ENCODE assay signal across 11 mouse cellular contexts in the genomic region with DNA sequence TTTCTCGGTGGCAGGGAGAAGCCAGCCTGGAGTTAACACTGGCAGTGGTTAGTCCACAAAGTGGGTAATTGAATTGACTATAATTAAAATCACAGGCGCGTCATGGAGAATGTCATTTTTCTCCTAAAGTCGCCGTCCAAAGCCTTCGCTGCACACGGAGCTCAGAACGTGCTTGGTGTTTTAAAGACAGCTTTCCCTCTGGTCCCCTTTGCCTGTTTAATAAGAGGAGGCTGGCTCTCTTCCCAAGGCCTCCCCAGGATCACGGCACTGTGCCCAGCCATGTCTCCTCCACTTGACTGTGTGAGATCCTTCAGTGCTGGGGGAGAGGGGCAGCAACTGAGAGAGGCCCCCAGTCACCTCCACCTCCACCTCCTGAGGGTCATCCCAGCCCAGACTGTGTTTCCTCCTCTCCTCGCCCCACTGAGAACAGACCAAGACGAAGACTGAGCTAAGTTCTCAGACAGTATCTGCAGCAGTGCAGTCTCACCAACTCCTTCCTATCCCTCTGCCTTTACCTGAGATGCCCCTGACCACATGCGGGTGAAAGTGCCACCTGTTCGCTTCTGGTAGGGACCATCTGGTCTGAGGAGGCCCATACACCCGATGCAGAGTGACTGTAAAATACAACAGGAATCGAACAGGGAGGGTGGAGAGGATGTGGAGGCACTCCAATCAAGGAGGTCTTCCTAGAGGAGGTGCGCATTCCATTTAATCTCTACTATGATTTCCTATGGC.
DNase-seq lines count a peak whose midpoint lies in the region; ATAC-seq lines count a peak whose summit lies in the region.
"Had no signal": no experiment of that assay in that cellular context is flagged by ENCODE, and none has a peak within 500 bp of the region (broad histone marks: within the 10 kb centered on the region; RNA-seq: fewer than 3 reads in every experiment).

No protein-coding gene starts in this region.

- DNase-seq in layer of hippocampus, postnatal 10 days (ENCODE audit: low spot score in 2 of 2): peak; percentile 36 to 65
- no peak for DNase-seq in layer of hippocampus, adult 9-11 months
- DNase-seq in brain, adult 2 months (ENCODE audit: low read depth, low spot score): peak; percentile 70
- DNase-seq in midbrain, embryonic 14.5 days: peak; percentile 73
- no peak for DNase-seq in kidney, postnatal 14 days
- no peak for DNase-seq in kidney, postnatal 4 days

- H3K4me1 ChIP-seq in forebrain, embryonic 15.5 days: peaks cover 24% of the 10 kb centered on the region
- H3K4me1 ChIP-seq in midbrain, embryonic 14.5 days (ENCODE audit: control insufficient read depth, insufficient read depth, low read length): peaks cover 18% of the 10 kb centered on the region
- peaks cover 8% of the 10 kb centered on the region for H3K4me1 ChIP-seq in kidney, embryonic 16.5 days (ENCODE audit: insufficient read depth, low read length)
- H3K4me1 ChIP-seq: intestine, embryonic 15.5 days; megakaryocyte, embryonic 14.5 days had no signal

- 43% methylated on average over 16 of the region's 16 CpGs for WGBS in forebrain, embryonic 15.5 days
- WGBS in midbrain, embryonic 14.5 days: 53% methylated on average over 16 of the region's 16 CpGs
- WGBS in kidney, embryonic 16.5 days: 60% methylated on average over 16 of the region's 16 CpGs

- H3K36me3 ChIP-seq in forebrain, embryonic 15.5 days: no peaks in the 10 kb centered on the region
- peaks cover 2% of the 10 kb centered on the region; the same call in 1 of the 2 replicates for H3K36me3 ChIP-seq in midbrain, embryonic 14.5 days (ENCODE audit: control insufficient read depth, insufficient read depth, low read length)
- no peaks in the 10 kb centered on the region for H3K36me3 ChIP-seq in kidney, embryonic 16.5 days (ENCODE audit: insufficient read depth, low read length)
- H3K36me3 ChIP-seq: intestine, embryonic 15.5 days had no signal

- no peaks in the 10 kb centered on the region for H3K27me3 ChIP-seq in forebrain, embryonic 15.5 days
- H3K27me3 ChIP-seq in midbrain, embryonic 14.5 days (ENCODE audit: control insufficient read depth, insufficient read depth, low read length): no peaks in the 10 kb centered on the region
- H3K27me3 ChIP-seq in kidney, embryonic 16.5 days (ENCODE audit: insufficient read depth, low read length): no peaks in the 10 kb centered on the region
- H3K27me3 ChIP-seq: intestine, embryonic 15.5 days had no signal

- no peak overlapping the region for H3K9ac ChIP-seq in forebrain, embryonic 15.5 days (replicated peaks)
- H3K9ac ChIP-seq in midbrain, embryonic 14.5 days (replicated peaks; ENCODE audit: low read length): no peak overlapping the region
- H3K9ac ChIP-seq in kidney, embryonic 16.5 days (replicated peaks; ENCODE audit: low read length): no peak overlapping the region
- H3K9ac ChIP-seq: intestine, embryonic 15.5 days had no signal

- H3K4me2 ChIP-seq in forebrain, embryonic 15.5 days (replicated peaks): no peak overlapping the region
- H3K4me2 ChIP-seq in midbrain, embryonic 14.5 days (ENCODE audit: low read length): no peak overlapping the region
- no peak overlapping the region for H3K4me2 ChIP-seq in kidney, embryonic 16.5 days (replicated peaks; ENCODE audit: low read depth, low read length)
- H3K4me2 ChIP-seq: intestine, embryonic 15.5 days had no signal

- H3K9me3 ChIP-seq in forebrain, embryonic 15.5 days: no peaks in the 10 kb centered on the region
- no peaks in the 10 kb centered on the region for H3K9me3 ChIP-seq in midbrain, embryonic 14.5 days (ENCODE audit: control insufficient read depth, low read length)
- no peaks in the 10 kb centered on the region for H3K9me3 ChIP-seq in kidney, embryonic 16.5 days (ENCODE audit: low read length)
- H3K9me3 ChIP-seq: intestine, embryonic 15.5 days; megakaryocyte, embryonic 14.5 days had no signal

- no peak overlapping the region for H3K4me3 ChIP-seq in forebrain, embryonic 15.5 days
- no peak overlapping the region for H3K4me3 ChIP-seq in midbrain, embryonic 14.5 days (replicated peaks; ENCODE audit: low read depth, low read length)
- no peak overlapping the region for H3K4me3 ChIP-seq in kidney, embryonic 16.5 days (ENCODE audit: low read length)
- H3K4me3 ChIP-seq: intestine, embryonic 15.5 days; megakaryocyte, embryonic 14.5 days had no signal

- H3K27ac ChIP-seq in forebrain, embryonic 15.5 days (replicated peaks): peak overlapping the region; percentile 68
- peak overlapping the region; percentile 46 for H3K27ac ChIP-seq in midbrain, embryonic 14.5 days (replicated peaks; ENCODE audit: low read depth, low read length)
- no peak overlapping the region for H3K27ac ChIP-seq in kidney, embryonic 16.5 days (ENCODE audit: low read length)
- H3K27ac ChIP-seq: intestine, embryonic 15.5 days had no signal

- peak; percentile 51; the same call in 1 of the 2 replicates for ATAC-seq in forebrain, embryonic 15.5 days (replicated peaks)
- ATAC-seq in midbrain, embryonic 14.5 days (ENCODE audit: low FRiP score, low TSS enrichment): peak; percentile 25; the same call in 1 of the 2 replicates
- no peak for ATAC-seq in kidney, embryonic 16.5 days (ENCODE audit: low FRiP score, low TSS enrichment)
- ATAC-seq: CD4-positive, CD25-positive, alpha-beta regulatory T cell, adult 4 months; intestine, embryonic 15.5 days had no signal

Comparison
In these comparisons a context has a peak if more than half of its experiments do, and no peak if none do; other contexts are left out.
1. DNase-seq: peak in layer of hippocampus, postnatal 10 days (2 of 2), brain, adult 2 months (single experiment) and midbrain, embryonic 14.5 days (single experiment); none in layer of hippocampus, adult 9-11 months (single experiment), kidney, postnatal 14 days (single experiment) and kidney, postnatal 4 days (0 of 2).